In the genomic region with DNA sequence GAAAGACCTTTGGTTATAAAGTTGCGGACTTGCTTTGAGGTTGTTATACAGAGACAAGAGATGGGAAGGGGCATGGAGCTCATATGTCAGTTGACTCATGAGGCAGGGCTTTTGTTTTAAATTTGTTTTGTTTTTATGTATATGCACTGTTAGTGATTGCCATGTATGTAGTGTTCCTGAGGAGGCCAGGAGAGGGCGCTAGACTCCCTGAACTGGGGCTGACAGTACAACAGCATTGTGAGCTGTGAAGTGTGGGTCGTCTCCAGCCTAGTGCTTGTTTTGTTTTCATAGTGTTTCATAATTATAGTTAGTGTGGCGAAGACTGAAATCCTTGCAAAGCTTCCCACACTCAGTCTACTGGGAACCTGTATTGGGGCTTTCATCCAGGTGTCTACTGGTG, we compare ENCODE assay signal across 14 mouse cellular contexts. TPM values are rescaled to one million over a fixed set of nuclear protein-coding genes. Genes with fewer than 3 reads are reported as not detected.
DNase-seq lines count a peak whose midpoint lies in the region; ATAC-seq and TF ChIP-seq lines count a peak whose summit lies in the region.
"Had no signal": no experiment of that assay in that cellular context is flagged by ENCODE, and none has a peak within 500 bp of the region (broad histone marks: within the 10 kb centered on the region; RNA-seq: fewer than 3 reads in every experiment).

No protein-coding gene starts in this region.

- TF ChIP-seq EP300 in liver, embryonic 14.5 days (IDR thresholded peaks at IDR 0.05; ENCODE audit: low read depth), result no peak

- peak; percentile 7 for DNase-seq in embryo, embryonic 11 days
- DNase-seq in embryo, embryonic 9.5 days (ENCODE audit: extremely low spot score), result no peak
- no peak for DNase-seq in liver, adult 2 months (ENCODE audit: extremely low read depth, low read depth, low spot score)
- DNase-seq in liver, embryonic 11.5 days (ENCODE audit: low spot score), result no peak
- DNase-seq in ES-CJ7 (ENCODE audit: low read depth, low spot score), result peak; percentile 44
- DNase-seq in liver, embryonic 14.5 days (ENCODE audit: low read depth in 3 of 3, low spot score in 3 of 3), result no peak
- DNase-seq in Muller cell, postnatal 12 days (ENCODE audit: inconsistent ontology term), result no peak
- DNase-seq in layer of hippocampus, adult 9-10 months (ENCODE audit: low spot score), result no peak
- DNase-seq: adrenal gland, postnatal 36 days; cerebellum, postnatal 36 days; gastrocnemius, postnatal 14 days; kidney, adult 8-10 months; midbrain, embryonic 14.5 days had no signal

- ATAC-seq in liver, embryonic 11.5 days (replicated peaks; ENCODE audit: low FRiP score), result no peak
- ATAC-seq in liver, embryonic 14.5 days (ENCODE audit: insufficient read depth), result no peak

- peak; percentile 43; the same call in 1 of the 2 replicates for TF ChIP-seq CTCF in liver, adult 2 months (IDR thresholded peaks at IDR 0.05; ENCODE audit: low read depth, low read length)
- TF ChIP-seq CTCF in liver, embryonic 14.5 days (IDR thresholded peaks at IDR 0.05; ENCODE audit: low read depth), result peak; percentile 62

- H3K4me3 ChIP-seq in liver, adult 2 months (ENCODE audit: insufficient read depth, low read depth, low read length), result no peak overlapping the region
- no peak overlapping the region for H3K4me3 ChIP-seq in liver, embryonic 11.5 days (ENCODE audit: low read depth, low read length)
- H3K4me3 ChIP-seq in liver, embryonic 14.5 days (ENCODE audit: insufficient read depth in 1 of 2, low read depth in 2 of 2, low read length in 2 of 2), result no peak overlapping the region
- H3K4me3 ChIP-seq: erythroblast, embryonic 14.5 days had no signal

- no peak overlapping the region for H3K4me2 ChIP-seq in liver, embryonic 11.5 days
- no peak overlapping the region for H3K4me2 ChIP-seq in liver, embryonic 14.5 days (ENCODE audit: low read depth)

- no peak overlapping the region for H3K27ac ChIP-seq in liver, adult 2 months (replicated peaks; ENCODE audit: insufficient read depth, low read depth, low read length)
- H3K27ac ChIP-seq in liver, embryonic 11.5 days (ENCODE audit: low read depth, low read length), result no peak overlapping the region
- H3K27ac ChIP-seq in liver, embryonic 14.5 days, result no peak overlapping the region

- no peak overlapping the region for H3K9ac ChIP-seq in liver, adult 2 months (ENCODE audit: low read depth, low read length)
- H3K9ac ChIP-seq in liver, embryonic 11.5 days (ENCODE audit: low read depth, low read length), result no peak overlapping the region
- H3K9ac ChIP-seq in liver, embryonic 14.5 days (replicated peaks), result no peak overlapping the region

- H3K4me1 ChIP-seq in liver, adult 2 months (ENCODE audit: control insufficient read depth, insufficient read depth, low read length), result no peaks in the 10 kb centered on the region
- no peaks in the 10 kb centered on the region for H3K4me1 ChIP-seq in liver, embryonic 11.5 days (replicated peaks; ENCODE audit: control insufficient read depth, insufficient read depth, low read length)
- H3K4me1 ChIP-seq in liver, embryonic 14.5 days (replicated peaks; ENCODE audit: control insufficient read depth in 2 of 2, insufficient read depth in 2 of 2, low read length in 1 of 2), result no peaks in the 10 kb centered on the region

- WGBS in liver, adult 2 months, result 76% methylated on average over 4 of the region's 4 CpGs
- WGBS in liver, embryonic 11.5 days, result 77% methylated on average over 4 of the region's 4 CpGs
- WGBS in liver, embryonic 14.5 days (ENCODE audit: insufficient replicate concordance), result 66% methylated on average over 4 of the region's 4 CpGs

- no peak for TF ChIP-seq POLR2A in liver, adult 2 months (IDR thresholded peaks at IDR 0.05; ENCODE audit: extremely low read depth, insufficient read depth, low read length)

- peaks cover 3% of the 10 kb centered on the region; the same call in 1 of the 2 replicates for H3K79me2 ChIP-seq in liver, adult 2 months (ENCODE audit: control insufficient read depth, insufficient read depth, low read length)

- no peaks in the 10 kb centered on the region for H3K9me3 ChIP-seq in liver, embryonic 11.5 days (ENCODE audit: control insufficient read depth, low read length)
- no peaks in the 10 kb centered on the region for H3K9me3 ChIP-seq in liver, embryonic 14.5 days (ENCODE audit: control insufficient read depth, low read length)

- no peaks in the 10 kb centered on the region for H3K27me3 ChIP-seq in liver, adult 2 months (ENCODE audit: control insufficient read depth, insufficient read depth, low read length)
- no peaks in the 10 kb centered on the region for H3K27me3 ChIP-seq in liver, embryonic 11.5 days (replicated peaks; ENCODE audit: control insufficient read depth, insufficient read depth, low read length)
- no peaks in the 10 kb centered on the region for H3K27me3 ChIP-seq in liver, embryonic 14.5 days (ENCODE audit: control insufficient read depth, insufficient read depth, low read length)

- peaks cover 38% of the 10 kb centered on the region for H3K36me3 ChIP-seq in liver, adult 2 months (ENCODE audit: control insufficient read depth, insufficient read depth, low read length)
- H3K36me3 ChIP-seq in liver, embryonic 11.5 days (ENCODE audit: control insufficient read depth, insufficient read depth, low read length), result peaks cover 28% of the 10 kb centered on the region
- H3K36me3 ChIP-seq in liver, embryonic 14.5 days (replicated peaks; ENCODE audit: control insufficient read depth, insufficient read depth, low read depth), result peaks cover 27% of the 10 kb centered on the region

RNA-seq across cellular contexts. Expression of gene Med23, which starts 3.8 kb away (rescaled TPM):
- total RNA-seq in liver, adult 2 months (2014; rRNA removed), result 7.7 and 9.6 TPM in 2 replicates
- polyA plus RNA-seq in liver, adult 2 months (2012; rRNA removed), result 5.5 and 6.2 TPM in 2 replicates
- polyA plus RNA-seq in liver, embryonic 11.5 days (2014; fragmentation: Nextera tagmentation; extraction: Ambion mirVana), result 20.0 and 22.0 TPM in 2 replicates
- 7.3 and 7.4 TPM in 2 replicates for polyA plus RNA-seq in liver, embryonic 14.5 days (2012; rRNA removed)
- 6.2 and 6.5 TPM in 2 replicates for polyA plus RNA-seq in liver, embryonic 14.5 days (2014; fragmentation: Nextera tagmentation; extraction: Ambion mirVana)

RNA-seq across cellular contexts. Expression of gene Enpp3, which starts 31.0 kb away (rescaled TPM):
- 39.7 and 60.6 TPM in 2 replicates for total RNA-seq in liver, adult 2 months (2014; rRNA removed)
- polyA plus RNA-seq in liver, adult 2 months (2012; rRNA removed), result 11.4 and 12.4 TPM in 2 replicates
- polyA plus RNA-seq in liver, embryonic 11.5 days (2014; fragmentation: Nextera tagmentation; extraction: Ambion mirVana), result 2.2 and 2.4 TPM in 2 replicates
- polyA plus RNA-seq in liver, embryonic 14.5 days (2012; rRNA removed), result 1.9 and 2.2 TPM in 2 replicates
- 3.2 and 3.4 TPM in 2 replicates for polyA plus RNA-seq in liver, embryonic 14.5 days (2014; fragmentation: Nextera tagmentation; extraction: Ambion mirVana)
- polyA plus RNA-seq: erythroblast, embryonic 14.5 days had no signal

RNA-seq across cellular contexts. Expression of gene Arg1, which starts 53.7 kb away (rescaled TPM):
- 2,242 and 2,352 TPM in 2 replicates for total RNA-seq in liver, adult 2 months (2014; rRNA removed)
- polyA plus RNA-seq in liver, adult 2 months (2012; rRNA removed), result 513 and 650 TPM in 2 replicates
- polyA plus RNA-seq in liver, embryonic 11.5 days (2014; fragmentation: Nextera tagmentation; extraction: Ambion mirVana), result 5.0 and 5.5 TPM in 2 replicates
- 4.6 and 7.9 TPM in 2 replicates for polyA plus RNA-seq in liver, embryonic 14.5 days (2012; rRNA removed)
- polyA plus RNA-seq in liver, embryonic 14.5 days (2014; fragmentation: Nextera tagmentation; extraction: Ambion mirVana), result 21.7 and 25.2 TPM in 2 replicates
- polyA plus RNA-seq: erythroblast, embryonic 14.5 days had no signal

Comparison
In these comparisons a context has a peak if more than half of its experiments do, and no peak if none do; other contexts are left out.
1. DNase-seq: peak in embryo, embryonic 11 days (single experiment) and ES-CJ7 (single experiment); none in embryo, embryonic 9.5 days (single experiment), liver, adult 2 months (single experiment), liver, embryonic 11.5 days (single experiment), liver, embryonic 14.5 days (0 of 3), Muller cell, postnatal 12 days (single experiment) and layer of hippocampus, adult 9-10 months (single experiment).
2. RNA of gene Arg1, which starts 53.7 kb away (polyA plus RNA-seq): 513 to 650 TPM in liver, adult 2 months; 4.6 to 25.2 TPM in liver, embryonic 14.5 days and 5.0 to 5.5 TPM in liver, embryonic 11.5 days; every median in the first group is over 10 times any median in the second.